Mouse (Mus musculus): Measurements from ENCODE around the gene Pla2g4a. TPM values are rescaled to one million over a fixed set of nuclear protein-coding genes. Genes with fewer than 3 reads are reported as not detected.

Gene Pla2g4a
- polyA plus RNA-seq, 1 experiment from 2014 or later, result 0.89 TPM

GRCm38 (mm10) chr1:149871625-149872024, 89.5 kb downstream of the Pla2g4a start:
- no peak for ATAC-seq
- Histone ChIP-seq H3K9ac (replicated peaks) (no peak overlapping the region), H3K36me3 (no peaks in the 10 kb centered on the region), H3K9me3 (no peaks in the 10 kb centered on the region), H3K4me2 (replicated peaks) (no peak overlapping the region), H3K4me3 (replicated peaks) (no peak overlapping the region), H3K4me1 (replicated peaks) (no peaks in the 10 kb centered on the region), H3K27ac (no peak overlapping the region), H3K27me3 (no peaks in the 10 kb centered on the region)
- WGBS, result 91% methylated on average over 1 of the region's 1 CpGs

GRCm38 (mm10) chr1:149867323-149867722, 93.8 kb downstream of the Pla2g4a start:
- Histone ChIP-seq H3K4me3 (replicated peaks) (no peak overlapping the region), H3K27me3 (no peaks in the 10 kb centered on the region), H3K9ac (replicated peaks) (no peak overlapping the region), H3K4me1 (replicated peaks) (no peaks in the 10 kb centered on the region), H3K27ac (no peak overlapping the region), H3K4me2 (replicated peaks) (no peak overlapping the region), H3K36me3 (no peaks in the 10 kb centered on the region), H3K9me3 (no peaks in the 10 kb centered on the region)
- no peak for ATAC-seq

- no peak overlapping the region for H3K27ac ChIP-seq
- H3K27me3 ChIP-seq, result no peaks in the 10 kb centered on the region
- no peaks in the 10 kb centered on the region for H3K4me1 ChIP-seq (replicated peaks)
- H3K9ac ChIP-seq (replicated peaks), result no peak overlapping the region
- no peaks in the 10 kb centered on the region for H3K9me3 ChIP-seq
- ATAC-seq, result no peak
- H3K4me3 ChIP-seq (replicated peaks), result no peak overlapping the region
- H3K36me3 ChIP-seq, result no peaks in the 10 kb centered on the region
- H3K4me2 ChIP-seq (replicated peaks), result no peak overlapping the region
- 90% methylated on average over 3 of the region's 3 CpGs for WGBS
Measured at GRCm38 (mm10) chr1:149866202-149866601, 94.9 kb downstream of the Pla2g4a start.

- Histone ChIP-seq H3K4me1 (replicated peaks) (no peaks in the 10 kb centered on the region), H3K4me2 (replicated peaks) (no peak overlapping the region), H3K36me3 (no peaks in the 10 kb centered on the region), H3K27me3 (no peaks in the 10 kb centered on the region), H3K27ac (no peak overlapping the region), H3K9me3 (no peaks in the 10 kb centered on the region), H3K4me3 (replicated peaks) (no peak overlapping the region), H3K9ac (replicated peaks) (no peak overlapping the region)
- 66% methylated on average over 6 of the region's 6 CpGs for WGBS
- no peak for ATAC-seq
Measured at GRCm38 (mm10) chr1:149862801-149863200, 98.3 kb downstream of the Pla2g4a start.

- Histone ChIP-seq H3K27me3 (no peaks in the 10 kb centered on the region), H3K4me2 (replicated peaks) (no peak overlapping the region), H3K9me3 (no peaks in the 10 kb centered on the region)
Measured at GRCm38 (mm10) chr1:149862181-149862580, 98.9 kb downstream of the Pla2g4a start.

GRCm38 (mm10) chr1:149861543-149861942, 99.5 kb downstream of the Pla2g4a start:
- Histone ChIP-seq H3K9ac (replicated peaks) (no peak overlapping the region), H3K4me3 (replicated peaks) (no peak overlapping the region), H3K9me3 (no peaks in the 10 kb centered on the region), H3K36me3 (no peaks in the 10 kb centered on the region), H3K4me2 (replicated peaks) (no peak overlapping the region), H3K27ac (no peak overlapping the region), H3K27me3 (no peaks in the 10 kb centered on the region), H3K4me1 (replicated peaks) (no peaks in the 10 kb centered on the region)
- no peak for ATAC-seq
- 89% methylated on average over 2 of the region's 2 CpGs for WGBS

More at GRCm38 (mm10) chr1:149862181-149862580, 98.9 kb downstream of the Pla2g4a start:
- no peak for ATAC-seq
- Histone ChIP-seq H3K27ac (no peak overlapping the region), H3K4me3 (replicated peaks) (no peak overlapping the region), H3K4me1 (replicated peaks) (no peaks in the 10 kb centered on the region), H3K36me3 (no peaks in the 10 kb centered on the region), H3K9ac (replicated peaks) (no peak overlapping the region)
- WGBS, result 86% methylated on average over 2 of the region's 2 CpGs

- Histone ChIP-seq H3K27me3 (no peaks in the 10 kb centered on the region), H3K4me2 (replicated peaks) (no peak overlapping the region), H3K27ac (no peak overlapping the region), H3K4me1 (replicated peaks) (no peaks in the 10 kb centered on the region), H3K4me3 (replicated peaks) (no peak overlapping the region), H3K9ac (replicated peaks) (no peak overlapping the region), H3K9me3 (no peaks in the 10 kb centered on the region), H3K36me3 (no peaks in the 10 kb centered on the region)
- no peak for ATAC-seq
- WGBS, result 76% methylated on average over 5 of the region's 5 CpGs
Measured at GRCm38 (mm10) chr1:149858734-149859133, 102.4 kb downstream of the Pla2g4a start.

- no peaks in the 10 kb centered on the region for H3K9me3 ChIP-seq
- no peak overlapping the region for H3K4me2 ChIP-seq (replicated peaks)
- no peak overlapping the region for H3K4me3 ChIP-seq (replicated peaks)
- no peak overlapping the region for H3K9ac ChIP-seq (replicated peaks)
- H3K27me3 ChIP-seq, result no peaks in the 10 kb centered on the region
- no peak overlapping the region for H3K27ac ChIP-seq
- no peaks in the 10 kb centered on the region for H3K4me1 ChIP-seq (replicated peaks)
- WGBS, result 27% methylated on average over 9 of the region's 9 CpGs
- no peaks in the 10 kb centered on the region for H3K36me3 ChIP-seq
- ATAC-seq, result no peak
Measured at GRCm38 (mm10) chr1:149856720-149857119, 104.4 kb downstream of the Pla2g4a start.

GRCm38 (mm10) chr1:149855581-149855980, 105.5 kb downstream of the Pla2g4a start:
- no peak overlapping the region for H3K9ac ChIP-seq (replicated peaks)
- ATAC-seq, result no peak
- H3K27me3 ChIP-seq, result no peaks in the 10 kb centered on the region
- no peaks in the 10 kb centered on the region for H3K9me3 ChIP-seq
- 85% methylated on average over 4 of the region's 4 CpGs for WGBS
- H3K4me3 ChIP-seq (replicated peaks), result no peak overlapping the region
- no peaks in the 10 kb centered on the region for H3K4me1 ChIP-seq (replicated peaks)
- no peak overlapping the region for H3K4me2 ChIP-seq (replicated peaks)
- no peaks in the 10 kb centered on the region for H3K36me3 ChIP-seq
- H3K27ac ChIP-seq, result no peak overlapping the region

- H3K9me3 ChIP-seq, result no peaks in the 10 kb centered on the region
- no peak overlapping the region for H3K9ac ChIP-seq (replicated peaks)
- H3K27me3 ChIP-seq, result no peaks in the 10 kb centered on the region
- H3K4me1 ChIP-seq (replicated peaks), result no peaks in the 10 kb centered on the region
- 78% methylated on average over 7 of the region's 7 CpGs for WGBS
- no peak for ATAC-seq
- H3K4me3 ChIP-seq (replicated peaks), result no peak overlapping the region
- H3K36me3 ChIP-seq, result no peaks in the 10 kb centered on the region
- no peak overlapping the region for H3K4me2 ChIP-seq (replicated peaks)
- no peak overlapping the region for H3K27ac ChIP-seq
Measured at GRCm38 (mm10) chr1:149854867-149855266, 106.2 kb downstream of the Pla2g4a start.

GRCm38 (mm10) chr1:149846655-149847054, 114.4 kb downstream of the Pla2g4a start:
- Histone ChIP-seq H3K36me3 (no peaks in the 10 kb centered on the region), H3K27me3 (no peaks in the 10 kb centered on the region), H3K9ac (replicated peaks) (no peak overlapping the region), H3K27ac (no peak overlapping the region), H3K4me2 (replicated peaks) (no peak overlapping the region), H3K4me3 (replicated peaks) (no peak overlapping the region), H3K4me1 (replicated peaks) (no peaks in the 10 kb centered on the region), H3K9me3 (no peaks in the 10 kb centered on the region)
- 79% methylated on average over 6 of the region's 6 CpGs for WGBS
- no peak for ATAC-seq

- H3K36me3 ChIP-seq, result no peaks in the 10 kb centered on the region
- no peak overlapping the region for H3K27ac ChIP-seq
- H3K9me3 ChIP-seq, result no peaks in the 10 kb centered on the region
- H3K9ac ChIP-seq (replicated peaks), result no peak overlapping the region
- WGBS, result 95% methylated on average over 1 of the region's 1 CpGs
- no peak for ATAC-seq
- no peak overlapping the region for H3K4me2 ChIP-seq (replicated peaks)
- H3K4me3 ChIP-seq (replicated peaks), result no peak overlapping the region
- no peaks in the 10 kb centered on the region for H3K27me3 ChIP-seq
- no peaks in the 10 kb centered on the region for H3K4me1 ChIP-seq (replicated peaks)
Measured at GRCm38 (mm10) chr1:149841845-149842244, 119.2 kb downstream of the Pla2g4a start.

GRCm38 (mm10) chr1:149840961-149841416, 120.1 kb downstream of the Pla2g4a start:
- ATAC-seq, result no peak
- H3K4me3 ChIP-seq (replicated peaks), result no peak overlapping the region
- H3K27ac ChIP-seq, result no peak overlapping the region
- H3K27me3 ChIP-seq, result no peaks in the 10 kb centered on the region
- no peaks in the 10 kb centered on the region for H3K4me1 ChIP-seq (replicated peaks)
- H3K9me3 ChIP-seq, result no peaks in the 10 kb centered on the region
- WGBS, result 90% methylated on average over 4 of the region's 4 CpGs
- H3K4me2 ChIP-seq (replicated peaks), result no peak overlapping the region
- no peaks in the 10 kb centered on the region for H3K36me3 ChIP-seq
- no peak overlapping the region for H3K9ac ChIP-seq (replicated peaks)

Measured in midbrain, embryonic 13.5 days (tissue).